Mouse (Mus musculus) small intestine, adult 2 months (tissue): ENCODE results near the gene Paox.

Source experiments
- CTCF ChIP-seq: fragments of 200-500 bp; IDR thresholded peaks from 2 replicates; pipeline ENCODE4 v1.5.1; 2012; ENCODE audit warnings: low read depth, mild to moderate bottlenecking, control low read depth, inconsistent platforms, low read length, moderate library complexity, mixed read lengths; ENCODE audit not compliant: insufficient replicate concordance, insufficient read length; ENCODE audit errors: extremely low read depth
- POLR2A ChIP-seq: fragments of 200-500 bp; IDR thresholded peaks from 2 replicates; pipeline ENCODE4 v1.6.1; 2012; ENCODE audit warnings: low read depth, mild to moderate bottlenecking, control low read depth, inconsistent platforms, low read length, moderate library complexity

GRCm38 (mm10) chr7:140082242-140082678 is 33.3 kb upstream of the Paox start, which contains the start of gene Caly:
- no peak for TF ChIP-seq CTCF
- TF ChIP-seq POLR2A: no peak
